Mouse (Mus musculus) embryonic facial prominence, embryonic 15.5 days (tissue): ENCODE measurements around the gene Zfp704. TPM values are rescaled to one million over a fixed set of nuclear protein-coding genes. Genes with fewer than 3 reads are reported as not detected.

Experiments used
- ATAC-seq: fragments of 200-750 bp; cut with Nextera tagmentation; 2 replicates; pipeline ENCODE4 v1.8.0; 2017; ENCODE audit warnings: low read depth, moderate TSS enrichment; ENCODE audit not compliant: insufficient number of reproducible peaks, low FRiP score, low TSS enrichment
- H3K27ac ChIP-seq: fragments of 300-500 bp; sonication (generic); replicated peaks from 2 replicates; pipeline ENCODE4 v1.5.1; 2015; ENCODE audit warnings: mild to moderate bottlenecking, inconsistent platforms
- H3K27me3 ChIP-seq: fragments of 300-500 bp; sonication (generic); 2 replicates; pipeline ENCODE4 v1.6.1; 2015; ENCODE audit warnings: inconsistent platforms
- H3K36me3 ChIP-seq: fragments of 300-500 bp; sonication (generic); 2 replicates; pipeline ENCODE4 v1.6.1; 2015; ENCODE audit warnings: mild to moderate bottlenecking, inconsistent platforms
- H3K4me1 ChIP-seq: fragments of 300-500 bp; sonication (generic); 2 replicates; pipeline ENCODE4 v1.6.1; 2015; ENCODE audit warnings: inconsistent platforms
- H3K4me2 ChIP-seq: fragments of 300-500 bp; sonication (generic); replicated peaks from 2 replicates; pipeline ENCODE4 v1.6.1; 2015; ENCODE audit warnings: mild to moderate bottlenecking, inconsistent platforms
- H3K4me3 ChIP-seq: fragments of 300-500 bp; sonication (generic); replicated peaks from 2 replicates; pipeline ENCODE4 v1.5.1; 2015; ENCODE audit warnings: mild to moderate bottlenecking, inconsistent platforms
- H3K9ac ChIP-seq: fragments of 300-500 bp; sonication (generic); 2 replicates; pipeline ENCODE4 v1.6.1; 2015; ENCODE audit warnings: inconsistent platforms
- H3K9me3 ChIP-seq: fragments of 300-500 bp; sonication (generic); replicated peaks from 2 replicates; pipeline ENCODE4 v1.6.1; 2016; ENCODE audit warnings: inconsistent platforms
- WGBS: fragments of 180-500 bp; shearing (Covaris S2); methylation state at CpG from one replicate; pipeline ENCODE4 v1.1.7; 2015; 5-methylcytosine and 5-hydroxymethylcytosine counted together
- polyA plus RNA-seq: library from polyadenylated mRNA; unstranded; fragments of >200 nt; fragmentation: Nextera tagmentation; extraction: Ambion mirVana; gene quantifications from 2 replicates; pipeline ENCODE4 v1.2.1, GENCODE M21; 2015

Gene Zfp704
- polyA plus RNA-seq, 1 experiment from 2014 or later: 9.0 TPM

GRCm38 (mm10) chr3:9434394-9435175 is 175.3 kb downstream of the Zfp704 start:
- Histone ChIP-seq H3K27me3 (no peaks in the 10 kb centered on the region), H3K27ac (no peak overlapping the region), H3K4me3 (no peak overlapping the region), H3K4me2 (no peak overlapping the region), H3K4me1 (0 out of 2 replicates have a peak, but pooled peaks cover 2% of the 10 kb centered on the region), H3K9ac (no peak overlapping the region), H3K9me3 (no peaks in the 10 kb centered on the region), H3K36me3 (peaks cover 28% of the 10 kb centered on the region)
- no peak for ATAC-seq
- WGBS: 80% methylated on average over 14 of the region's 14 CpGs

GRCm38 (mm10) chr3:9432796-9433526 is 176.9 kb downstream of the Zfp704 start:
- 84% methylated on average over 16 of the region's 16 CpGs for WGBS

GRCm38 (mm10) chr3:9432226-9432625 is 177.7 kb downstream of the Zfp704 start:
- Histone ChIP-seq H3K36me3 (peaks cover 10% of the 10 kb centered on the region; the same call in 1 of the 2 replicates), H3K9ac (no peak overlapping the region), H3K27me3 (no peaks in the 10 kb centered on the region), H3K4me1 (0 out of 2 replicates have a peak, but pooled peaks cover 2% of the 10 kb centered on the region), H3K27ac (no peak overlapping the region), H3K4me3 (no peak overlapping the region), H3K9me3 (no peaks in the 10 kb centered on the region), H3K4me2 (no peak overlapping the region)
- ATAC-seq: no peak
- WGBS: 53% methylated on average over 3 of the region's 3 CpGs

More at GRCm38 (mm10) chr3:9432796-9433526, 176.9 kb downstream of the Zfp704 start:
- Histone ChIP-seq H3K9me3 (no peaks in the 10 kb centered on the region), H3K27ac (no peak overlapping the region), H3K36me3 (peaks cover 15% of the 10 kb centered on the region), H3K4me2 (no peak overlapping the region), H3K9ac (no peak overlapping the region), H3K27me3 (no peaks in the 10 kb centered on the region), H3K4me3 (no peak overlapping the region), H3K4me1 (0 out of 2 replicates have a peak, but pooled peaks cover 2% of the 10 kb centered on the region)
- ATAC-seq: no peak

- 82% methylated on average over 3 of the region's 3 CpGs for WGBS
- no peak overlapping the region for H3K4me3 ChIP-seq
- peaks cover 9% of the 10 kb centered on the region; the same call in 1 of the 2 replicates for H3K36me3 ChIP-seq
- no peak overlapping the region for H3K27ac ChIP-seq
- no peak overlapping the region for H3K9ac ChIP-seq
- H3K4me2 ChIP-seq: no peak overlapping the region
- H3K4me1 ChIP-seq: 0 out of 2 replicates have a peak, but pooled peaks cover 2% of the 10 kb centered on the region
- no peak for ATAC-seq
- H3K27me3 ChIP-seq: no peaks in the 10 kb centered on the region
- no peaks in the 10 kb centered on the region for H3K9me3 ChIP-seq
These were observed 179.9 kb downstream of the Zfp704 start for GRCm38 (mm10) chr3:9429946-9430345.

- ATAC-seq: no peak
- H3K4me3 ChIP-seq: no peak overlapping the region
- 91% methylated on average over 4 of the region's 4 CpGs for WGBS
These were observed 182.1 kb downstream of the Zfp704 start for GRCm38 (mm10) chr3:9427826-9428225.

GRCm38 (mm10) chr3:9425661-9426060 is 184.2 kb downstream of the Zfp704 start:
- no peak overlapping the region for H3K4me2 ChIP-seq
- no peaks in the 10 kb centered on the region for H3K4me1 ChIP-seq
- H3K4me3 ChIP-seq: no peak overlapping the region
- no peak for ATAC-seq
- no peaks in the 10 kb centered on the region for H3K27me3 ChIP-seq
- H3K9ac ChIP-seq: no peak overlapping the region
- WGBS: 86% methylated on average over 5 of the region's 5 CpGs
- no peaks in the 10 kb centered on the region for H3K36me3 ChIP-seq
- no peaks in the 10 kb centered on the region for H3K9me3 ChIP-seq
- no peak overlapping the region for H3K27ac ChIP-seq

More at GRCm38 (mm10) chr3:9427826-9428225, 182.1 kb downstream of the Zfp704 start:
- Histone ChIP-seq H3K9me3 (no peaks in the 10 kb centered on the region), H3K27me3 (no peaks in the 10 kb centered on the region), H3K27ac (no peak overlapping the region), H3K4me2 (no peak overlapping the region), H3K9ac (no peak overlapping the region), H3K4me1 (0 out of 2 replicates have a peak, but pooled peaks cover under 1% of the 10 kb centered on the region), H3K36me3 (0 out of 2 replicates have a peak, but pooled peaks cover 2% of the 10 kb centered on the region)

GRCm38 (mm10) chr3:9424637-9425036 is 185.2 kb downstream of the Zfp704 start:
- no peaks in the 10 kb centered on the region for H3K9me3 ChIP-seq
- no peaks in the 10 kb centered on the region for H3K4me1 ChIP-seq
- no peaks in the 10 kb centered on the region for H3K27me3 ChIP-seq
- ATAC-seq: no peak
- H3K4me2 ChIP-seq: no peak overlapping the region
- H3K9ac ChIP-seq: no peak overlapping the region
- 79% methylated on average over 6 of the region's 6 CpGs for WGBS
- no peak overlapping the region for H3K4me3 ChIP-seq
- no peaks in the 10 kb centered on the region for H3K36me3 ChIP-seq
- no peak overlapping the region for H3K27ac ChIP-seq

GRCm38 (mm10) chr3:9423669-9424068 is 186.2 kb downstream of the Zfp704 start:
- Histone ChIP-seq H3K27me3 (no peaks in the 10 kb centered on the region), H3K36me3 (no peaks in the 10 kb centered on the region), H3K27ac (no peak overlapping the region), H3K4me2 (no peak overlapping the region), H3K4me3 (no peak overlapping the region), H3K9me3 (no peaks in the 10 kb centered on the region), H3K4me1 (no peaks in the 10 kb centered on the region), H3K9ac (no peak overlapping the region)
- no peak for ATAC-seq
- WGBS: 91% methylated on average over 6 of the region's 6 CpGs

- Histone ChIP-seq H3K9me3 (no peaks in the 10 kb centered on the region), H3K36me3 (no peaks in the 10 kb centered on the region), H3K4me3 (no peak overlapping the region), H3K4me2 (no peak overlapping the region), H3K27me3 (no peaks in the 10 kb centered on the region), H3K27ac (no peak overlapping the region), H3K4me1 (peaks cover 11% of the 10 kb centered on the region), H3K9ac (no peak overlapping the region)
- no peak for ATAC-seq
- 93% methylated on average over 4 of the region's 4 CpGs for WGBS
These were observed 201.0 kb downstream of the Zfp704 start for GRCm38 (mm10) chr3:9408896-9409295.

- Histone ChIP-seq H3K4me3 (no peak overlapping the region), H3K4me2 (no peak overlapping the region), H3K4me1 (peaks cover 22% of the 10 kb centered on the region), H3K27ac (no peak overlapping the region), H3K9ac (no peak overlapping the region), H3K27me3 (no peaks in the 10 kb centered on the region), H3K36me3 (no peaks in the 10 kb centered on the region), H3K9me3 (no peaks in the 10 kb centered on the region)
- no peak for ATAC-seq
- WGBS: 76% methylated on average over 10 of the region's 10 CpGs
These were observed 202.1 kb downstream of the Zfp704 start for GRCm38 (mm10) chr3:9407801-9408200.

- H3K27ac ChIP-seq: no peak overlapping the region
- 45% methylated on average over 9 of the region's 9 CpGs for WGBS
These were observed 202.8 kb downstream of the Zfp704 start for GRCm38 (mm10) chr3:9407119-9407546.

More at GRCm38 (mm10) chr3:9407119-9407546, 202.8 kb downstream of the Zfp704 start:
- Histone ChIP-seq H3K36me3 (no peaks in the 10 kb centered on the region), H3K9ac (no peak overlapping the region), H3K27me3 (no peaks in the 10 kb centered on the region), H3K4me3 (no peak overlapping the region), H3K9me3 (no peaks in the 10 kb centered on the region), H3K4me1 (peaks cover 26% of the 10 kb centered on the region), H3K4me2 (no peak overlapping the region)
- ATAC-seq: no peak
